Mouse (Mus musculus) liver, postnatal 0 days (tissue): ENCODE measurements around the gene Cass4. TPM values are rescaled to one million over a fixed set of nuclear protein-coding genes. Genes with fewer than 3 reads are reported as not detected.
A peak's percentile ranks its signal among the peaks of the same experiment; 100 is the strongest.

Experiments used
- ATAC-seq: fragments of 200-750 bp; cut with Nextera tagmentation; 2 replicates; pipeline ENCODE4 v1.8.0; 2017; ENCODE audit warnings: mild to moderate bottlenecking, moderate library complexity
- DNase-seq: peaks from one replicate; pipeline ENCODE4 v3.0.0-alpha.2; 2016
- H3K27ac ChIP-seq: fragments of 300-500 bp; sonication (generic); 2 replicates; pipeline ENCODE4 v1.5.1; 2014; ENCODE audit warnings: antibody characterized with exemption, moderate library complexity, mild to moderate bottlenecking, low read depth
- H3K27me3 ChIP-seq: fragments of 300-500 bp; sonication (generic); 2 replicates; pipeline ENCODE4 v1.6.1; 2014; ENCODE audit warnings: low read length, control low read depth, mixed read lengths; ENCODE audit not compliant: insufficient read depth
- H3K36me3 ChIP-seq: fragments of 300-500 bp; sonication (generic); replicated peaks from 2 replicates; pipeline ENCODE4 v1.6.1; 2014; ENCODE audit warnings: mild to moderate bottlenecking, control low read depth, low read length, moderate library complexity, mixed read lengths; ENCODE audit not compliant: insufficient read depth
- H3K4me1 ChIP-seq: fragments of 300-500 bp; sonication (generic); 2 replicates; pipeline ENCODE4 v1.6.1; 2014; ENCODE audit warnings: antibody characterized with exemption, mild to moderate bottlenecking, control low read depth; ENCODE audit not compliant: insufficient read depth
- H3K4me2 ChIP-seq: fragments of 300-500 bp; sonication (generic); 2 replicates; pipeline ENCODE4 v1.6.1; 2014; ENCODE audit warnings: low read depth, mild to moderate bottlenecking, low read length, moderate library complexity, mixed read lengths
- H3K4me3 ChIP-seq: fragments of 300-500 bp; sonication (generic); 2 replicates; pipeline ENCODE4 v1.5.1; 2014; ENCODE audit warnings: low read depth, low read length
- H3K9ac ChIP-seq: fragments of 300-500 bp; sonication (generic); replicated peaks from 2 replicates; pipeline ENCODE4 v1.6.1; 2014; ENCODE audit warnings: mild to moderate bottlenecking, moderate library complexity
- H3K9me3 ChIP-seq: fragments of 300-500 bp; sonication (generic); 2 replicates; pipeline ENCODE4 v1.6.1; 2016; ENCODE audit warnings: mild to moderate bottlenecking, control low read depth, low read length, mixed read lengths
- CTCF ChIP-seq: sonication (generic); IDR thresholded peaks from 2 replicates; pipeline ENCODE4 v1.5.1; 2016; ENCODE audit warnings: antibody characterized with exemption, low read depth
- EP300 ChIP-seq: IDR thresholded peaks from 2 replicates; pipeline ENCODE4 v1.6.1; 2016; ENCODE audit warnings: antibody characterized with exemption, low read depth, mild to moderate bottlenecking
- WGBS: fragments of 180-500 bp; shearing (Covaris S2); extraction: QIAGEN DNeasy Blood & Tissue Kit; methylation state at CpG from one replicate; pipeline ENCODE4 v1.1.7; 2014; ENCODE audit not compliant: insufficient replicate concordance; 5-methylcytosine and 5-hydroxymethylcytosine counted together
- polyA plus RNA-seq: library from polyadenylated mRNA; unstranded; fragments of >200 nt; fragmentation: Nextera tagmentation; extraction: Ambion mirVana; gene quantifications from 2 replicates; pipeline ENCODE4 v1.2.1, GENCODE M21; 2015

Gene Cass4
- polyA plus RNA-seq, 1 experiment from 2014 or later = 0.72 TPM

GRCm38 (mm10) chr2:172467206-172467605 is 73.6 kb downstream of the Cass4 start:
- Histone ChIP-seq H3K27me3 (no peaks in the 10 kb centered on the region), H3K4me1 (no peaks in the 10 kb centered on the region), H3K36me3 (peaks cover 65% of the 10 kb centered on the region), H3K27ac (no peak overlapping the region), H3K9ac (no peak overlapping the region), H3K9me3 (no peaks in the 10 kb centered on the region), H3K4me3 (no peak overlapping the region), H3K4me2 (no peak overlapping the region)
- ATAC-seq (no peak), DNase-seq (no peak)
- TF ChIP-seq CTCF (no peak), EP300 (no peak)
- WGBS = 95% methylated on average over 5 of the region's 5 CpGs

- WGBS = 89% methylated on average over 11 of the region's 11 CpGs
- Histone ChIP-seq H3K27me3 (no peaks in the 10 kb centered on the region), H3K27ac (no peak overlapping the region), H3K9me3 (no peaks in the 10 kb centered on the region), H3K9ac (no peak overlapping the region), H3K4me1 (no peaks in the 10 kb centered on the region), H3K4me2 (no peak overlapping the region), H3K4me3 (no peak overlapping the region), H3K36me3 (peaks cover 58% of the 10 kb centered on the region)
- no peak for ATAC-seq
- DNase-seq = no peak
- TF ChIP-seq EP300 (no peak), CTCF (no peak)
These were observed 74.8 kb downstream of the Cass4 start for GRCm38 (mm10) chr2:172468346-172468819.

GRCm38 (mm10) chr2:172472318-172472717 is 78.7 kb downstream of the Cass4 start, which contains the start of gene Fam209:
Gene Fam209, plus strand, starts transcription at chr2:172472520.
- no peaks in the 10 kb centered on the region for H3K27me3 ChIP-seq
- peaks cover 26% of the 10 kb centered on the region for H3K36me3 ChIP-seq

GRCm38 (mm10) chr2:172473591-172473990 is 80.0 kb downstream of the Cass4 start:
- Histone ChIP-seq H3K27me3 (no peaks in the 10 kb centered on the region), H3K4me2 (no peak overlapping the region), H3K4me1 (peaks cover 2% of the 10 kb centered on the region; the same call in 1 of the 2 replicates), H3K4me3 (no peak overlapping the region), H3K27ac (no peak overlapping the region), H3K9ac (no peak overlapping the region), H3K36me3 (peaks cover 14% of the 10 kb centered on the region), H3K9me3 (no peaks in the 10 kb centered on the region)
- no peak for TF ChIP-seq CTCF
- TF ChIP-seq EP300 = no peak
- DNase-seq (no peak), ATAC-seq (no peak)
- WGBS = 78% methylated on average over 8 of the region's 8 CpGs

More at GRCm38 (mm10) chr2:172472318-172472717, 78.7 kb downstream of the Cass4 start, which contains the start of gene Fam209:
- ATAC-seq = no peak
- Histone ChIP-seq H3K9ac (no peak within 1 kb of the TSS), H3K9me3 (no peaks in the 10 kb centered on the region), H3K4me2 (no peak within 1 kb of the TSS), H3K4me3 (no peak within 1 kb of the TSS), H3K4me1 (peaks cover 2% of the 10 kb centered on the region; the same call in 1 of the 2 replicates), H3K27ac (no peak within 1 kb of the TSS)
- TF ChIP-seq CTCF (no peak), EP300 (no peak)
- 86% methylated on average over 11 of the region's 11 CpGs for WGBS
- no peak for DNase-seq

DNA sequence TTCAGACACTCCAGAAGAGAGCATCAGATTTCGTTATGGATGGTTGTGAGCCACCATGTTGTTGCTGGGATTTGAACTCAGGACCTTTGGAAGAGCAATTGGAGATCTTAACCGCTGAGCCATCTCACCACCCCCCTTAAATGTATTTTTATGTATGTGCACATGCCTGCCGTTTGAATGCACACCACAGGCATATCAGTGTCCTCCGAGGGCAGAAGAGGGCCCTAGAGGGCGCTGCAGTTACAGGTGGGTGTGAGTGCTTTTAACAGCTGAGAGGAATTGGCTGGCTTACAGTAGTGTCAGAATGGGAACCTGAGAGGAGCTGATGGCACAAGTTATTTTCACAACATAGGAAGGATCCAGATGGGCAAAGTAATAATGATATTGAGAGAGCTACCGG is 81.4 kb downstream of the Cass4 start:
- Histone ChIP-seq H3K27ac (no peak overlapping the region), H3K4me3 (no peak overlapping the region), H3K27me3 (no peaks in the 10 kb centered on the region), H3K9me3 (no peaks in the 10 kb centered on the region), H3K4me1 (peaks cover 2% of the 10 kb centered on the region; the same call in 1 of the 2 replicates), H3K9ac (no peak overlapping the region), H3K4me2 (no peak overlapping the region), H3K36me3 (peaks cover under 1% of the 10 kb centered on the region; the same call in 1 of the 2 replicates)
- ATAC-seq = no peak
- TF ChIP-seq EP300 = no peak
- TF ChIP-seq CTCF = peak; percentile 64
- WGBS = 27% methylated on average over 6 of the region's 6 CpGs
- peak; percentile 61 for DNase-seq

DNA sequence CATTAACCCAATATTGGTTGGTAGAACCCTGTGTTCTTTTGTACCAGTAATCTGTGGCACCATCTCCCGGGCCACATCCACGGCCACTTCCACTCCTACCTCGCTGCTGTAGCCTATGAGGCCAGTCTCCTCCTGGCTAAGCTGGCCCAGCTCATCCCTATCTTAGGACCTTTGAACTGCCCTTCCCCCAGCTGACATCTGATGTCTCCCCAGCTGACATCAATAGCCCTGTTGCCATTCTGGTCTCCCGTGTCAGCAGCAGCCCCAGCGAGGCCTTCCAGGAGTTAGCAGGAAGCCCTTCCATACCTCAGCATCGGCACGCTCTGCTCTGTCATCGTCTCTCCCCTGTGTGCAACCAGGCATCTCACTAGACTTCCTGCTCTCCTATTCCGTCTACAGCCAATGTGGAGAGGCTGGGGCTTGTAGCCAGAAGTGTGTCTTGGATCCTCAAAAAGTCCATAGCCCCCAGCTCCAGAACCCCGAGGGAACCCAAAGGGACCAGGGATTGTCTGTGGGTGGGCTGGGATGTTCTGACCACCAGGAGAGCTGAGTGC is 83.2 kb downstream of the Cass4 start:
- Histone ChIP-seq H3K36me3 (no peaks in the 10 kb centered on the region), H3K27me3 (no peaks in the 10 kb centered on the region), H3K9ac (no peak overlapping the region; the same call in 1 of the 2 replicates), H3K9me3 (no peaks in the 10 kb centered on the region), H3K4me1 (peaks cover 2% of the 10 kb centered on the region; the same call in 1 of the 2 replicates), H3K4me3 (no peak overlapping the region), H3K4me2 (no peak overlapping the region), H3K27ac (no peak overlapping the region)
- ATAC-seq (peak; percentile 57; the same call in 1 of the 2 replicates), DNase-seq (peak; percentile 31)
- TF ChIP-seq EP300 (no peak), CTCF (no peak)
- 18% methylated on average over 10 of the region's 10 CpGs for WGBS
